Mouse (Mus musculus) bone marrow macrophage, adult 2 months (primary cell): Measurements from ENCODE around the gene Lrrc49. TPM values are rescaled to one million over a fixed set of nuclear protein-coding genes. Genes with fewer than 3 reads are reported as not detected.

Experiments used
- H3K27ac ChIP-seq: 2 replicates; pipeline ENCODE4 v1.5.1; 2012; ENCODE audit warnings: low read depth, low read length; ENCODE audit not compliant: insufficient read depth
- H3K4me1 ChIP-seq: 2 replicates; pipeline ENCODE4 v1.6.1; 2012; ENCODE audit warnings: low read length; ENCODE audit not compliant: control insufficient read depth, insufficient read depth
- H3K4me3 ChIP-seq: 2 replicates; pipeline ENCODE4 v1.5.1; 2012; ENCODE audit warnings: mild to moderate bottlenecking, low read length, moderate library complexity; ENCODE audit not compliant: insufficient read depth
- CTCF ChIP-seq: IDR thresholded peaks from 2 replicates; pipeline ENCODE4 v1.5.1; 2012; ENCODE audit warnings: low read depth, mild to moderate bottlenecking, low read length, moderate library complexity
- POLR2A ChIP-seq: IDR thresholded peaks from 2 replicates; pipeline ENCODE4 v1.6.1; 2012; ENCODE audit warnings: mild to moderate bottlenecking, low read depth, low read length, borderline replicate concordance
- polyA plus RNA-seq: library from polyadenylated mRNA; stranded (reverse); fragments of >200 nt; gene quantifications from 2 replicates; pipeline ENCODE4 v1.2.4, GENCODE M21; 2012; ENCODE audit not compliant: missing spikeins, insufficient read depth, insufficient read length

Lrrc49 gene
- polyA plus RNA-seq, 1 experiment: 7.5 TPM

- Histone ChIP-seq H3K27ac (no peak overlapping the region), H3K4me3 (no peak overlapping the region), H3K4me1 (no peaks in the 10 kb centered on the region)
- TF ChIP-seq POLR2A: no peak
- no peak for TF ChIP-seq CTCF
These were observed 9.0 kb downstream of the Lrrc49 start for GRCm38 (mm10) chr9:60678913-60679312.

GRCm38 (mm10) chr9:60676429-60676828, 11.5 kb downstream of the Lrrc49 start:
- no peak overlapping the region for H3K27ac ChIP-seq
- no peak for TF ChIP-seq CTCF
- TF ChIP-seq POLR2A: no peak
- no peak overlapping the region for H3K4me3 ChIP-seq
- H3K4me1 ChIP-seq: no peaks in the 10 kb centered on the region

- no peak overlapping the region for H3K27ac ChIP-seq
- TF ChIP-seq POLR2A (no peak), CTCF (peak; percentile 21; the same call in 1 of the 2 replicates)
- no peak overlapping the region for H3K4me3 ChIP-seq
- no peaks in the 10 kb centered on the region for H3K4me1 ChIP-seq
These were observed 13.2 kb downstream of the Lrrc49 start for GRCm38 (mm10) chr9:60674780-60675179.

GRCm38 (mm10) chr9:60672568-60672967, 15.4 kb downstream of the Lrrc49 start:
- H3K27ac ChIP-seq: no peak overlapping the region
- TF ChIP-seq POLR2A (no peak), CTCF (no peak)

GRCm38 (mm10) chr9:60668886-60669285, 19.1 kb downstream of the Lrrc49 start:
- H3K27ac ChIP-seq: no peak overlapping the region
- 0 out of 2 replicates have a peak, but pooled peaks cover 2% of the 10 kb centered on the region for H3K4me1 ChIP-seq
- H3K4me3 ChIP-seq: no peak overlapping the region
- TF ChIP-seq CTCF (no peak), POLR2A (no peak)

More at GRCm38 (mm10) chr9:60672568-60672967, 15.4 kb downstream of the Lrrc49 start:
- Histone ChIP-seq H3K4me3 (no peak overlapping the region), H3K4me1 (no peaks in the 10 kb centered on the region)

- H3K4me1 ChIP-seq: 0 out of 2 replicates have a peak, but pooled peaks cover 2% of the 10 kb centered on the region
- H3K27ac ChIP-seq: no peak overlapping the region
- TF ChIP-seq POLR2A (no peak), CTCF (no peak)
- no peak overlapping the region for H3K4me3 ChIP-seq
These were observed 22.4 kb downstream of the Lrrc49 start for GRCm38 (mm10) chr9:60665535-60665934.

- Histone ChIP-seq H3K27ac (no peak overlapping the region), H3K4me3 (no peak overlapping the region), H3K4me1 (0 out of 2 replicates have a peak, but pooled peaks cover 2% of the 10 kb centered on the region)
- TF ChIP-seq CTCF (no peak), POLR2A (no peak)
These were observed 23.1 kb downstream of the Lrrc49 start for GRCm38 (mm10) chr9:60664866-60665265.

GRCm38 (mm10) chr9:60664385-60664784, 23.6 kb downstream of the Lrrc49 start:
- no peak overlapping the region for H3K4me3 ChIP-seq
- TF ChIP-seq POLR2A (no peak), CTCF (no peak)
- 0 out of 2 replicates have a peak, but pooled peaks cover 2% of the 10 kb centered on the region for H3K4me1 ChIP-seq
- H3K27ac ChIP-seq: no peak overlapping the region

GRCm38 (mm10) chr9:60662936-60663335, 25.0 kb downstream of the Lrrc49 start:
- TF ChIP-seq CTCF: no peak
- TF ChIP-seq POLR2A: no peak
- no peak overlapping the region for H3K27ac ChIP-seq
- H3K4me3 ChIP-seq: no peak overlapping the region
- H3K4me1 ChIP-seq: 0 out of 2 replicates have a peak, but pooled peaks cover 2% of the 10 kb centered on the region

- no peak overlapping the region for H3K4me3 ChIP-seq
- H3K27ac ChIP-seq: no peak overlapping the region
- H3K4me1 ChIP-seq: no peaks in the 10 kb centered on the region
- TF ChIP-seq CTCF: no peak
- TF ChIP-seq POLR2A: no peak
These were observed 34.4 kb downstream of the Lrrc49 start for GRCm38 (mm10) chr9:60653582-60653981.
